Mouse (Mus musculus) inflammation-experienced regulatory T-cells, adult 6 months (primary cell): ENCODE results near the gene Tmem138. TPM values are rescaled to one million over a fixed set of nuclear protein-coding genes. Genes with fewer than 3 reads are reported as not detected.
A peak's percentile ranks its signal among the peaks of the same experiment; 100 is the strongest.
"Not testable (repeated sequence)": the region's sequence is repeated elsewhere in the genome, so short reads cannot be mapped to it uniquely, and the experiment has no call there.

Source experiments
- ATAC-seq: one replicate; pipeline ENCODE4 v1.8.0; 2017
- polyA plus RNA-seq, 3 experiments: library from polyadenylated mRNA; unstranded; fragments of 100-300 nt; shearing (Covaris generic); gene quantifications; one replicate each; pipeline ENCODE4 v1.2.1; 2017

Tmem138 gene
- polyA plus RNA-seq, 3 experiments from 2014 or later, result 17.8 to 20.5 (median 18.6) TPM

DNA sequence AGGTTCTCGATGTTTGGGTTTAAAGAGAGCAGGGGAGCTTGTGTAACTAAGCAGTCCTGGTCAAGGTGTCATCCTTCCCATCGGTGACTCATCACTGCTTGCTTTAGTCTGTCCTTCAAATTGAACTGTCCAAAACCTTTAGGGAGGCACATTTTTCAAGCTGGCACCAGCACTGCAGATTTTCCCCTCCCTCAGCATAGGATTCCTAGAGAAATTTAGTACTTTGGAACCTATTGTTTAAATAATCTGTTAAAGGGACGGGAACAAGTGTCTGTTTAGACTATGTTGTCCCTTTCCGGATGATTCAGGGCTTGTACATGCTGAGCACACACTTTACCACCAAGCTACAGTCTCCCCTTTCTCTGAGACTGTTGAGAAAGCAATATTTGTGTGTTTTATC is 11.9 kb downstream of the Tmem138 start:
- ATAC-seq, result no peak

GRCm38 (mm10) chr19:10564278-10564677 is 12.9 kb downstream of the Tmem138 start:
- no peak for ATAC-seq

DNA sequence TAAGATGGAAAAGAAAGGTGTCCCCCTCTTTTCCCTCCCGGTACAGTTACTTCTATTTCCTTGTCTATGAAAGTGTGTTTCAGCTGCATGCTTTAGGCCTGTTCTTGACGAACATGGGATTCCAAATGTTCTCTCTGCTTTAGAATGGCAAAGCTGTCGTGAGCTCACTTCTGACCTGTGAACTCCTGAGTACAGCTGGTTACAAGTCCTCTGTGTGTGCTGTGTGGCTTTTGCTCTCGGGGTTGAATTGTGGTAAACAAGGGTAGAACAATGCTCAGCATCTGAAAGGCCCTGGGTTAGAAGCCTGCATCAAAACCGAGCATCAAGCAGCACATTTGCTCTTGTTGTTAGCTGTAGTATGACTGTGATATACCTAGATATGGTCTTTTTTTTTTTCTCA is 14.8 kb downstream of the Tmem138 start:
- ATAC-seq, result no peak

DNA sequence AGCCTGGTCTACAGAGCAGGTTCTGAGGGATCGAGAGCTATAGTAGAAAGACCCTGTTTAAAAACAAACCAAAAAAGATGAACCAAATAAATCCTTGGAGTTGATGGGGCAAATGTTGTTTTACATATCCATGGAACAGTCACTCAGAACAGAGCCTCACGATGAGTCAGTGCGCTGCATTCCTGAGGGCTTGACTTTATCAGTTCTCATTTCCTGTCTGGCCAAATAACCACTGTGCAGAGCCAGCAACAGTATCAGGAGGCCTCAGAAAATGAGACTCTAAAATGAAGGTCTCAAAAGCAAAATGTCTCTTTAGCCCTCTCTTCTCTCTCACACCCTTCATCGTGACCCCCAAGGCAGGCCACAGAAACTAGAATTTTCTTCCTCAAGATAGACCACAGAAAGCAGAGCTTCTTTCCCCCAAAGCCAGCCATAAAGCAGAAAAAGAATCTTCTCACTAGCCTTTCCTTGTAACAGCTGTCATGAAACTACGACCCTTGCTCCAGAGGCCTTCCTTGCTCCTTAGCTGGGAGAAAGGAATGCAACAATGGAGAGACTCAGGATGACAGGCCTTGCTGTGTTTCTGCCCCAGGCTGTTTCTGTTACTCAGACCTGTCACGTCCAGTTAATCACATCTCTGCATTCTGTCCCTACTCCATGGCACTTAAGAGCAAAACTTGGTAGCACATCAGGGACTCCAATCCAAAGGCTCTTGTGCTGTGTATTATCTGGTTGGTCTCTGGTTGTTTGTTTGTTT is 15.4 kb downstream of the Tmem138 start:
- ATAC-seq, result no peak

- no peak for ATAC-seq
Observed at GRCm38 (mm10) chr19:10560108-10560507, 17.1 kb downstream of the Tmem138 start.

GRCm38 (mm10) chr19:10557837-10558375 is 19.3 kb downstream of the Tmem138 start:
- not testable (repeated sequence) for ATAC-seq

DNA sequence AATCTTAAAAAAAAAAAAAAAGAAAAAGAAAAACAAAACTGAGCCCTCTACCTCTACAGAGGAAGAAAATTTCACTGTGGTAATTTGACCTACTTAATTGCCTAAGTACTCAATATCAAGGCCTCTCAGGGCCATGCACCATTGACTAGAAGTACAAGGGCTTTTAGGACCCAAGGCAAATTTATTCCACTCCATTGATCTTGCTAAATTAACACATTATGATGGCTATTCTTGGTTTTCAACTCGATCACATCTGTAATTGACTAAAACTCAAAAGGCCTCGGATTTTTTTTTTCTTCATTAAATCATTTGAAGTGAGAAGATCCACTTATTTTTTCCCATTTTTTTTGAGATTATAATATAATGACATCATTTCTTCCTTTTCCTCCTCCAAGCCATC is 19.7 kb downstream of the Tmem138 start:
- no peak for ATAC-seq

GRCm38 (mm10) chr19:10557001-10557400 is 20.2 kb downstream of the Tmem138 start:
- no peak for ATAC-seq

DNA sequence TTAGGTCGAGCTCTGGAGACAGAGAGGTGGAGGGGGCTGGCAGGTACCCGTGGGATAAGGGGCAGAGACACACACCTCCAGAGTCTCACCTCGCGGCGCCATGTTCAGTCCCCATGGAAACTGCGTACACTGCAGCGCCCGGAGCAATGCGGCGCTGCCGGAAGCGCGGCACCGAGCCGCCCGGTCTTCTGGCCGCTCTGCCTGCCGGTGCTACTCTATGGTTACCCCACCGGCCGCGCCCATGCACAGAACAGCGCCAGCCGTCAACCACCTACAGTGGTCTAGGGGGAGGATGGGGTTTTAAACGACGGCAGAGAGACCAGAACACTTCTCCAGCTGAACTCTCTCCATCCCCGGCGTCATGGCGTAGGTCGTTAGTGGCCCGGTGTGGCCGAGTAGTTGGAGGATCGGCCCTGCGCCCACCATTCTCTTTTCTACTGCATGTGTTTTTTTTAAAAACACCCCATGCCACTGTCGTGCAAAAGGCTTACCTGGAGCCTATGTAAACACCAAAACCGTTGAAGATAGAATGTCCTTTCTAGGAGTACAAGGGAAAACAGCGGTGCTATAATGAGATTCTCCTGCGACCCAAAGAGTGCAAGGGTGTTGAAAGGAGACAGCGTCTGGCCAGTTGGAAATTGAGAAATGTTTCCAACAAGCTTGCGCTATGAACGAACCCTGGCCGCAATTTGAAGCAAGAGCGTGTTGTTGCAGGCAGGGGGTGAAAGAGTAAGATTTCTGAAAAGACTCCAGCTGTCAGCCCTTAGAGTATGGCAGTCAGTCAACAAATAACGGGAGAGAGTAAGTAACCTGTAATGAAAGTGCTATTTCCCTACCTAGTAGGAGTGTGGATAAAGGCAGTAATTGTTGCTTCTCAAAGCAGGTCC is 21.3 kb downstream of the Tmem138 start, which contains the start of gene Tmem216:
Gene Tmem216 (minus strand): TSS at position 615 of the 887 bp plus-strand sequence.
- peak; percentile 99 for ATAC-seq

- ATAC-seq, result no peak
Observed at GRCm38 (mm10) chr19:10539454-10539853, 37.7 kb downstream of the Tmem138 start.

DNA sequence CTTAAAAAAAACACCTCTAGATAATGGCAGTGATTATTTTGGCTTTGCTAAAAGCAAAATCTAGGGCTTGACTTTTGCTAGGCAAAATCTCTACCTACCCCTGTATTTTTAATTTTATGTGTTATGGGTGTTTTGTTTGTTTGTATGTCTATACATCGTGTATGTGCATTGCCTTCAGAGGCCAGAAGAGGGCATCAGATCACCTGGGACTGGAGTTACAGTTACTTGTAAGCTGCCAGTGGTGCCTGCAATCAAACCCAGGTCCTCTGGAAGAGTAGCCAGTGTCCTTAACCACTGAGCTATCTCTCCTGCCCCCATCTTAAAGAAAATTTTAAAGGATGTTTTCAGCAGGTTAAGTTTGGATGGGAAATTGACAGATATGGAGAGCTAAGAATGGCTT is 47.1 kb downstream of the Tmem138 start:
- no peak for ATAC-seq

- peak; percentile 27 for ATAC-seq
Observed at GRCm38 (mm10) chr19:10525910-10526309, 51.3 kb downstream of the Tmem138 start, which contains the start of gene Sdhaf2. Gene Sdhaf2, minus strand, starts transcription at chr19:10526142.

DNA sequence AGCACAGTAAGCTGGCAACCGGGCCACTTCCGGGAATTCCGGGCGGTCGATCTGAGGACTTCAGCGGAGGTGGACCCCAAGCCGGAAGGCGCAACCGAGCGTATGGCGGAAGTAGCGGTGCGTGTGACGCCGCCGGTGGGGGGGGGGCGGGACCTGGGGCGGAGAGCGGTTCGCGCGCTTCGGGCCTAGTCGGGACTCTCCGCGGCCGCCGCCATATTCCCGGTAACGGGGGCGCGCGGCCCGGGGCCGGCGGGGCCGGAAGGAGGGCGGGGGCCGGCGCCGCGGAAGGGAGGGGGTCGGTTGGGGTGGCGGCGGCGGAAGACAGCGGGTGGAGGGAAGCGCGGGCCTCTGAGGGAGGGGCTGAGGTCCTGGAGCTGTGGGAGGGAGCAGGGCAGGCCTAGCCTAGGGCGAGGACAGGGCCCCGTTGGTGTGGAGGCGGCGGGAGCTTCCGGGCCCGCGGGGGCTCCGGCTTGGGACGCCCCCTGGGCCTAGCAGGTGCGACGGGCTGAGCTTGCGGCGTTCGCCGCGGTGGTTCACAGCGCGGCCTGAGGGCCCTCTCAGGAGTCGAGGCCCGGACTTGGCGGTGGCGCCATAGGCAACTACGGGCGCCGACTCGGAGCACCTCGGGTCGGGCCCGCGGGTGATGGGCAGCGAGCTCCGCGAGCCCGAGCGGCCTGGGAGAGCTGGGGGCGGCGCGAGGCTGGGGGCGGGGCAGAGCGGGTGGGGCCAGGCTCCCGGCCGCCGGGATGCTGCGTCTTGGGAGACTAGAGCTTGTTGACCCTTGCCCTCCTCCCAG is 51.9 kb downstream of the Tmem138 start, which contains the start of gene Cpsf7:
Gene Cpsf7 (plus strand): TSS at position 161 of the 796 bp plus-strand sequence.
- peak; percentile 81 for ATAC-seq

- no peak for ATAC-seq
Observed at GRCm38 (mm10) chr19:10524784-10525105, 52.4 kb downstream of the Tmem138 start.

DNA sequence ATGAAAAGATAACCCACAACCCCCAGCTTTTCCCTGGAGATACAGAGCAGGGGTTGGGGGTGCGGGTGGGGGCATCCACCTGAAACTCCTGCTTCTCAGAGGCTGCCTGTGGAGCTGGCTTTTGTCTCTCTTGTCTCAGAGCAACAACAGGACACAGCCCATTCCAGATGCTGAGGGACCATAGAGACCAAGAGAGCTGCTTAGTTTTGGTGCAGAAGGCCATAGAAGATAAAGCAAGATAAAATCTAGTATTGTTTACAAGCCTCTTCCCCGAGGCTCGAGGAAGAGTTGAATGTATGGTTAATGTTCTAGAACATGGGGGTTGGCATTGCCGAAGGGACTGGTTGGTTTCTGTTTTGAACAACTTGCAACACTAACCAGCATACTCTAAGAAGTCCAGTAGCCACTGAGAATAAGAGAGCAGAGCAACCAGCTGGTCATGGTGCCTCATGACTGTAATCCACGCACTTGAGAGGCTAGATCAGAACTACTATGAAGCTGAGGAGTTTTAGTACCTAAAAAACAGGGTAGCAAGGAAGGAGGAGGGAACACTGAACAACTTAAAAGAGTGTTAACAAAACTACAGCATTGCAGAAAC is 53.6 kb downstream of the Tmem138 start:
- no peak for ATAC-seq

DNA sequence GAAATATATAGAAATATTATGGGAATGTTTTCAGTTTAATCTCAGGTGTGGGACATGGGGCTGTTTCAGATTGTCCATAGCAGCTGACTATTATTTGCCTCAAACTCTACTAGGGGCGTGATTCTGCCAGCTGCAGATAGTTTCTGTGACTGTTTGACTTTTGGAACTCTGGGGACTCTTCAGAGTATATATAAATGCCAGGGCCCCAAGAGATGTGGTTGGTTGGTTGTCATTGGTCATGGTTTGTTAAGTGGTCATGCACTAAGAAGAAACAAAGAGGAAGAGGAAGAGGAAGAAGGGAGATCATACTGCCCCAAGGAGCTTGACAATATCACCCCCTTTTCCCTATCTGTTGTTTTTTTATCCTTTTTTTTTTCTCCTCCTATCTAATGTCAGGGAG is 55.2 kb downstream of the Tmem138 start:
- no peak for ATAC-seq

Other genes with a start within 250 kb of the Tmem138 start
- under 1 TPM in 1 of 3 experiments, not detected in 2; 0.05 TPM for gene Syt7, start 188.3 kb downstream of the Tmem138 start, polyA plus RNA-seq
- not detected for gene Lrrc10b, start 119.9 kb downstream of the Tmem138 start, polyA plus RNA-seq
- under 1 TPM in 2 of 3 experiments, not detected in 1; 0.30 to 0.73 TPM for gene Ppp1r32, start 94.4 kb downstream of the Tmem138 start, polyA plus RNA-seq
- gene Cpsf7, start 52.1 kb downstream of the Tmem138 start, polyA plus RNA-seq, result 10 to 100 TPM; 44.3 to 78.6 (median 67.6) TPM
- 10 to 100 TPM; 87.1 to 95.9 (median 94.8) TPM for gene Sdhaf2, start 51.2 kb downstream of the Tmem138 start, polyA plus RNA-seq
- gene Tmem216, start 21.1 kb downstream of the Tmem138 start, polyA plus RNA-seq, result 10 to 100 TPM in 1 of 3 experiments, 1 to 10 TPM in 2; 5.3 to 11.9 (median 9.8) TPM
- 10 to 100 TPM; 31.7 to 42.7 (median 34.1) TPM for gene Cyb561a3, start 190 bp downstream of the Tmem138 start, polyA plus RNA-seq
- 100 to 1,000 TPM in 2 of 3 experiments, 10 to 100 TPM in 1; 94.0 to 107 (median 105) TPM for gene Ddb1, start 28.0 kb upstream of the Tmem138 start, polyA plus RNA-seq
- 10 to 100 TPM in 1 of 3 experiments, 1 to 10 TPM in 2; 8.4 to 10.7 (median 9.5) TPM for gene Tkfc, start 28.3 kb upstream of the Tmem138 start, polyA plus RNA-seq
- under 1 TPM in 1 of 3 experiments, not detected in 2; 0.79 TPM for gene Vwce, start 56.9 kb upstream of the Tmem138 start, polyA plus RNA-seq
- gene Pga5, start 100.7 kb upstream of the Tmem138 start, polyA plus RNA-seq, result not detected
- gene Vps37c, start 111.4 kb upstream of the Tmem138 start, polyA plus RNA-seq, result 10 to 100 TPM; 11.4 to 15.9 (median 14.1) TPM
- 100 to 1,000 TPM; 355 to 487 (median 480) TPM for gene Cd5, start 161.6 kb upstream of the Tmem138 start, polyA plus RNA-seq